Mouse (Mus musculus) T-cell, adult 2 months (primary cell): ENCODE data around the gene F3.

Experiments
- DNase-seq: peaks from one replicate; pipeline ENCODE4 v3.0.0; 2022; ENCODE audit warnings: low spot score

The F3 gene

DNA sequence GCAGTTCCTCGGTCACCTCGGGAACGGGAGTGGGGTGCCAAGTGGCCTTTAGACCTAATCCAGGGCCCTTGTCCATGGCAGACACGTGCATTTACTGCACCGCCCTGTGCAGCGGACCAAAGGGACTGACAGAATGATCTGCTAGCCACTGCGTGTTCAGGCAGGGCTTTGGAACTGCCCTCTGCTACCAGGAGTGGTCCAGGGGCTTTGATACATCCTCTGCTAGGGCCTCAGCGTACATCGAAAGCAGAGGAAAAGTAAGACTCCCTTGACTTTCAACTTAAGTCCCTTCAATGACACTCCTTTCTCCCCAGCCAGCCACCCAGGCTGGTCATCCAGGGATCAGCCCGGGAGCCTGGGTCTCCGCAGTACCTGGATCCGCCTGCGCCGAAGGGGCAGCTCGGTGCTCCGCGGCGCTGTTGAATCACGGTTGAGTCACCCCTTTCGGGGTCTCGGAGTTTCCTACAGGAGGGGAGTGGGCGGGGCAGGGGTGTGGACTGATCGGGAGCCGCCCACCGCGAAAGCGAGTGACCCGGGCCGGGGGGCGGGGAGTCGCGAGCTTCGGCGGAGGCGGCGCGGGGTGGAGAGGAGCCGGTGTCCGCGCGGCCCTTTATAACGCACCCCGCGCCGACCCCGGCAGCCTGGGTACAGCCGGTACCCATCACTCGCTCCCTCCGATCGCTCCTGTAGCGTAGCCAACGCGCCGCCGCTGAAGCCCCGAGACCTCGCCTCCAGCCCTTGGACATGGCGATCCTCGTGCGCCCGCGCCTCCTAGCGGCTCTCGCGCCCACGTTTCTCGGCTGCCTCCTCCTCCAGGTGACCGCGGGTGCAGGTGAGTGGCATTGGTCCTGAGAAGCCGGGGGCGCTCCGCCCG lies at the start of gene F3:
Gene F3 (plus strand): TSS at position 567 of the 874 bp plus-strand sequence.
- DNase-seq, result peak; percentile 23

DNA sequence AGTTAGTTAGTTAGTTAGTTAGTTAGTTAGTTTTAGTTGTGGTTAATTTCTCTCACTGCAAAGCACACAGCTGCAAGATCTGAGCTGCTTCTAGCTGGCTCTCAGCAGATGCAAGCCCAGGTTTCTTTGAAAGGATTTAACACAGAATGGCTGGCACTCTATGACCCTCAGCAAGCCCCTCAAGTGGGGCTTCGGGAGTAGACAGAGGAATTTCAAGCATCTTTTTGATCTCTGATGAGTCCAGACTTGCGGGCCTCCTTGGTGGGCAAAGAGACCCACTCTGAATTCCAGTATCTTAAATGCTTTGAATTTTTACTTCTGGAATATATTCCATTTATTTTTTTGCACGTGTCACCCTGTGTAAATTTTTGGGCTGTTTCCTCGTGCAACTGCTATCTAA lies 44.4 kb upstream of the F3 start:
- DNase-seq, result no peak

DNA sequence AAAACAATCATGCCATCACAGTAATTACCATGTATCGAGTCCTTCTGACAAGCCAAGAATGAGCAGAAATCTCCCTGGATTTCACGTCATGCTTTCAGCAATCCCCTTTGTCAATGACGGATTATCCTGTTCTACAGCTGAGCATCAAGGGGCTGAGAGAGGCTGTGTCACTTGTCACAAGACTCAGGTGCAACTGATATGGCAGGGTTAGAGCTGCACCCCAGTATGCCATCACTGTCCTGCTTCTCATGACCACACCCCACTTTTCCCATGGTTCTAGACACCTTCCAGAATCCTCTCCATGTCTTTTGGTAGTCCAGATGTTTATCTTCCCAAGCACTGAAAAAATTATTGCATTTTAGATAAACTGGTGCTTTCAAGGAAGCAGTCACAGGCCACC lies 43.9 kb upstream of the F3 start:
- DNase-seq, result no peak

DNA sequence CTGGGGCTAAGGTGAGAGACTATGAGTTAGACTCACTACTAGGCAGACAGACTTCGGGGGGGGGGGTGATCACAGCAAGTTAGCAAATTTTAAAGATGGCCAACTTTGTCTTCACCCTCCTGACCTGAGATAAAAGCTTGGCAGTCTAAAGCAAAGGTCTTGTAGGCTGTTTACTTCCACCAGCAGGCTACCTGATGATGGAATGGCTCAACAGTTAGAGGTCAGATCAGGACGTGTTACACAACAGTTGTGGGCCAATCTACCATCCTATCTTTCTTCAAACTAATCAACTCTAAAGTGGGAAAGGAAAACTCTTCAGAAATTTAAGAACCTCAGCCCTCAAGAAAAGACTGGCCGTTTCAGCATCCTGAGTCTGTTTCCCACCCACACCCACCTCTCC lies 43.1 kb upstream of the F3 start:
- no peak for DNase-seq

DNA sequence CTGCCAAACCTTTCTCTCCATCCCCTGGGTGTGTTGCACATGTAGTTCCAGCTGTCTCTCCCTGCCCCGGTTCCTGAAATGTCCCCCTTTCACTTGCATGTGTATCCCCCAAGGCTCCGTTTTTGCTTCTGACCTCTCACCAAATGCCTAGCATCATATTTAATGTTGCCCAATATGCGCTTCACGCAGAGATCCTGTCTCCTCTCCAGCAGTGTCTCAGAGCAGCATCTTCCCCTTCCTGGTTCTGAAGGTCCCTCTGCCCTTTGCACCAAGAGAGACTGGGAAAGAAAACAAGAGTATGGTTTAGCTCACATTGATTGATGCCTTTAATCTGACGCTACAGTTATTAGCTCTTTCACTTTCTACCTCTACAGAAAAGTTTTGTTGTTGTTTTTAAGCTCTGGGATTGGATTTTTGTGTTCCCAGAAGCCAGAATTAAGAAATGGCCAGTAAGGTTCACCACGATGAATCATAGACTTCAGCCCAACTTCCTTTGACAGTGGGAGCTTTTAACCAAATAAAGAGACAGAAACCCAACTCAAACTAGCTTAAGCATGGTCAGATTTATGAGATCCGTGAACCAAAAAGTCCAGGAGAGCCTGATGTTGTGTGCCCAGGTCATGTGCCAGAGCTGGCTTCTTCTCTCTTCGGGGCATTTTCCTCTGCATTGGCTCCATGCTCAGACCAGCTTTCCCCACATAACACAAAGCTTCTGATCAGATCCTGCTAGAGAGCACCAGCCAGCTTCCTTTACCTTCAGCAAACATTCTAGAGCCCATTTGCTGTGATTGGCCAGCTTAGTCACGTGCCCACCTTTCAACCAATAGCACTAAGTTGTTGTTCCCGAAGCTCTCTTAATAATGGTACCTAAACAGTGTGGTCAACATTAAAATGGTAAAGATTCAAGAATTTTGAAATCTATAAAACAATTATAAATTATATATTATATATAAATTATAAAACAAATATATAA lies 40.6 kb upstream of the F3 start:
- DNase-seq, result no peak

DNA sequence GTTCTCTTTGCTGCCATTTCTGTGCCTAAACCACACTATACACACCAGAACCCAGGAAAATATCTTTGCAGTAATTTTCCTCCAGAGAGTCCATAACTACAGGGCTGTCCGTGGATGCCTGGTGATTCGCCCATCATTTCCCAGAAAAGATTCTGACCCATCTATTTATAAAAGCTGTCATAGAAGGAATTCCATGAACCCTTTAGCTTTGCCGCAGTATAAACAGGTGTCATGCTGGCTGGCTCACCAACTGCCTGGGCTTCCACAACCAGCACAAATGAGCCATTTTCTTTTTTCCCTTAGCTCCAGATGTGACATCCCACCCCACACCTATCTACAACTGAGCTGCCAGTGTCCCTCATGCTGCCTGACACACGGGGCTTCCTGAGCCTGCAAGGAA lies 38.8 kb upstream of the F3 start:
- no peak for DNase-seq

DNA sequence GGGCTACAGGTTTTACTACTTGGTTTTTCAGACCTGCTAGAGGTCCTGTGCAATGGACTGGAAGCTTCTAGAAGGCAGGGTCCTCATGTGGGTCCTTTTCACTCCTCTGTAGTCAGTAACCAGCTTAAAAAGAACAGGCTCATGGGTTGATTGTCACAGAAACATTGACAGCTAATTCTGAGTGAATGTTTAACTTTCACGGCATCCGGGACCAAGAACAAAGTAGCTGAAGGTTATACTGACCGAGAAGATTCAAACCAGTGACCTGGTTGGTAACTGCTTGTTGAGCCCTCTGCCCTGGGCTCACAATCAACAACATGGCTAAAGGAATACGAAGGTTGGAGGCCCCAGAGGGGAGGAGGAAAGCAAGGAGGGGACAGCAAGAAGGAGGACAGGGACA lies 38.4 kb upstream of the F3 start:
- DNase-seq, result no peak

DNA sequence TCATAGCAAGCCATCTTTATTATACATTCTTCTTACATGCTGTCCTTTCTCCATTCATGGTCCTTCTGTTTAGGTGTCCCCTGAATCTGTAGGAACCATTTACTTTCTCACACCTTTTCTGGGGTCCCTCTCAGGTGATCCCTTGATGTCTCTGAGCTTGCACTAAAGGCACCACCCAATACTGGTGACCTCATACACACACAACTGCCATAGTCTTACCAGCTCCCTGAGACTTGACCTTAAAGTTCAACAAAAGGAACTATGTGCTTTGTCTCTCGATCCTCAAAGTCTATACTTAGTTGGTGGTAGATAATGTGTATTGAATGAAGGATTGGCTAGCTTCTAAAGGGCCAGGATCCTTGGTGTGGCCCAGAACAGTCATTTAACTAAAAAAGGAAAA lies 37.4 kb upstream of the F3 start:
- DNase-seq, result no peak

DNA sequence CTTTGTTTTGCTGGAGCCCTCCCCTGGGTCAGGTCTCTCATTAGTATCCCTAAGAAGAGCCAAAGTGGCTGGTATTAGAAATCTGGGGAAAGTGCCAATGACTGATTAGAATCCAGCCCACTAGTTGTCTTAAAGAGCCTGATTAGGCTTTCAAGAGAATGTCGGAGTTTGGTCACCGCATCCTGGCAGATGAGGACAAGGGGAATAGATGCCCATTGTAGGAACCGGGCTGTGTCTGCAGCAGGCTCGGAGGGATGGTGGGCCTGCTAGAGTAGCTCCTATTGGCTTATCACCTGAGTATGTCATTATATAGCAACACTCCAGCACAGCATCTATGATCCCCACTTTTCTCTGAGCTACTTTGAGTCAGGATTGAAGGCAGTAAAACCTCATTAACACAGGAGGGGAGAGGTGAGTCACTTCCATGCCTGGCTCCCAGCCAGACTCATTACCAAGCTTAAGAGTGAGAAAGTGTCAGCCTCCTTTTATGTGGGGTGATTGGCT lies 36.9 kb upstream of the F3 start:
- no peak for DNase-seq

DNA sequence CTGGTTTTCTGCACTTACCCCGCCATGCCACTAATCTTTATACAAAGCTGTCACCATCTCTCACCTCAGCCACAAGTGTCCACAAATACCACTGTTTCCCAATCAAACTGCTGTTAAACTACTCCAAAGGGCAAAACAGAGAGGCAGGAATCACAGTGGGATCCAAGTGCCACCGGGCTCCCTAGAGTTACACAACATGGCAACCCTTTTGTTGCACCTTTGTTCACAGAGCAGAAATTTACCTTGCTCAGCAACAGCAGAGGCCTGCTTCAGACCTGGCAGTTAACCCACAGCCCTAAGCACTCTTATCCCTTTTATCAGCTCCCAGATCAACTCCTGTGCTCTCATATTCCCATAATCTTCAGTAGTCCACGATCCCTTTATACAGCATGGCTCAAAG lies 35.6 kb upstream of the F3 start:
- DNase-seq, result no peak

DNA sequence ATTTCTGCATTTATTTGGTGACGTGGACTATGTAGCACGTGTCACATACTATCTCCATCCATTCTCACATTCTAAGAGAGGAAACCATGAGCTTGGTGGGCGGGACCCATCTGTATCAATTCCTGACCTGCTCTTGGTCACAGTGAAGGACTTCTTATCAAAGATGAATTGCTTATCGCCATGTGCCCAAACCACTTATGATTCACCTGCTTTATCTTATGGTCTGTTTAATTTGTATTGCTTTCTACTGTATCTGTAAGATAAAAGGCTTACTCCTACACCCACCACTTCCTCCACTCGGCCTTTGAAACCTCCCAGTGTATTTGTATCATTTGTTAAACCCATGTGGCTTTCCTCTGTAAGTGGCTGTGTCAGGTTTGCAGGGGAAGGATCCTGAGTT lies 34.3 kb upstream of the F3 start:
- DNase-seq, result peak; percentile 12

DNA sequence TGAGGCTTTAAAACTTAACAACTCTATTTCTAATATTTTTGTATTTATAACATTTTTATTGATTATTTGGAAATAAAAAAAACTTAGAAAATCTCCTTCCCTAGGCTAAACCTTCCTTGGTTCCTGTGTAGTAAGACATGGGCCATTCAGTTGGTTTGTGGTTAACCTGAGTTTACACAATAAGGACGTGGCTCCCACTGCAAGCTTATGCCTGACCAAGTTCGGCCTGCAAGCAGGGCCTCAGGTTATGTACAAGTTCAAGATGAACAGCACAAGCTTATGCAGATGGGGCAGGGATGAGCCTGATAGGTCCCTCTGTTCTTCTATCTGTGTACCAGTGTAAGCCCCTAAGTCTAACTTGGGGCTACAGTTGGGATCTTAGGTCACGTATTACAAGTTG lies 33.6 kb upstream of the F3 start:
- DNase-seq, result no peak

DNA sequence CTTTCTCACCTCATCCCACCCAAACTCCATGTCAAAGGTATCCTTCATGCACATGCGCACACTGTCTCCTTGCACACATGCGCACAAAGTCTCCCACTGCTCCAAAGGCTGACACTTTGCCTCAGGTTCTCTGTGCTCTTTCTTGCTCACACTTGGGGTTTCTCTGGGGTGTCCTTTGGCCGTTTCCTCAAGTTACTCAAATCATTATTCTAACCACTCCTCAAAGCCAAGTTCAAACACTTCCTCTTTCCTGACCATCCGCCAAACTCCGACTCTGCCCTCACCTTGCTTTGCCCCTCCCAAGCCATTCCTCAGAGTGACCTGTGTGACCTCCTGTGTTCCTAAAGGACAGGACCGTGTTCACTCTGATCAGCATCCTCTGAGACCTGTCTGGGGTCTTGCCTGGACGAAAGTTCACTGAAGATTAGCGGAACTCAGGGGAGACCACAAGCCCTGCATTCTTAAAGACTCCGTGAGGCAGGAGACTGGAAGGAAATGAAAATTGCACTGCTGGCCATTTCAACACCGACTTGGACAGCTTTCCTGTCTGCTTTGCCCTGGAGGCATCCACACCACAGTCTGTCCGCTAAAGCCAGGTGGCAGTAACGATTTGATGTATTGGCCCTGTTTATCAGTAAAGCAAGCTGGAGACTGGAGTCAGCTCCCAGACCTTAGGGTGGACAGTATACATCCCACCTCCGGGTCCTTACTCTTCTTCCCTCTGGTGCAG lies 30.2 kb upstream of the F3 start:
- no peak for DNase-seq

DNA sequence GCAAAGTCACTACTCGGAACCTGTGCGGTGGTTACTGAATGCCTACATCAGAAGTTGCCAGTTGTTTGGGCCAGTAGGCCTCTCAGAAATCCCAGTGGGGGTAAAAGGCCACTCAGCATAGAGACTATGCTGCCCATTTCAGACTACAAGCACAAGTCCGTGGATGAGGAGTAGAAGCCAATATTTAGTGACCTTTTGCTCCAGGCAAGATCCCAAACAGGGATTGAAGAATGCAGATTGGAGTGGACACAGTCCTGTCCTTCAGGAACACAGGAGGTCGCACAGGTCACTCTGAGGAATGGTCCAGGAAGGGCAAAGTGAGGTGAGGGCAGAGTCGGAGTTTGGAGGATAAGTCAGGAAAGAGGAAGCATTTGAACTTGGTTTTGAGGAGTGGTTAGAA lies 29.6 kb upstream of the F3 start:
- no peak for DNase-seq

DNA sequence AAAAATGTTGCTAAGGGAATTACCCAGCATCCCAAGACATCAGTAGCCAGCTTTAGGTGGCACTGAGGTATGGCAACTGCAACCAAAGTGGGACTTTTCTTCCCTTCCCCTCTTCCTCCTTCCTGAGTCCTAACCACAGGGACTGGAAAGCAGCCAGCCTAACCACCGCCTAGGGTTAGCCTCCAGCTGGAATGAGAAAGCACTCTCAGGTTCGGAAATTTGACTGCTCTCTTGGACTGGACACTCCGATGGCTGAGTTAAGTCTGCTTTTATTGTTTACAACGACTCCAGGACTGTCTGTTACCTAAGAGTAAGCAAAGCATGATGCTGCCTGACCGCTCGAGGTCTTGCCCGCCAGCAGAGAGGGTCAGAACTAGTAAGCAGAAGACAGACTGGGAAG lies 26.2 kb upstream of the F3 start:
- no peak for DNase-seq

DNA sequence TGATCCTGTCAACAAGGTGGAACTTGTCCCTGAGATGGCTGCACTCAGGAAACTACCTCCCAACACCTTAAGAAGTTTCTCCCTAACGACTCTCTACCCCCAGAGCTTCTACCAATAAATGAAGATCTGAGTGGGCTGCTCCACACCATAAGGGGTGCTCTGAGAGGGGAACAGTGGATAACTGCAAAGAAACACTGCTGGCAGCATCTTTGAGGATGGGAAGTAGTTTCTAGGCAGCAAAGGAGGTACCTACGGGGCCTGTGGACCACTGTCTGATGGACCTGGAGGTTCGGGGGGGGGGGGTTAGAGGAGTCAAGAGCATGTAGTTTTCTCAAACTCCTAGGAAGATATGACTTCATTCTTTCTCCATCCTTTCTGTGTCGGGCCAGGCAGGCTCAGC lies 23.9 kb upstream of the F3 start:
- no peak for DNase-seq

DNA sequence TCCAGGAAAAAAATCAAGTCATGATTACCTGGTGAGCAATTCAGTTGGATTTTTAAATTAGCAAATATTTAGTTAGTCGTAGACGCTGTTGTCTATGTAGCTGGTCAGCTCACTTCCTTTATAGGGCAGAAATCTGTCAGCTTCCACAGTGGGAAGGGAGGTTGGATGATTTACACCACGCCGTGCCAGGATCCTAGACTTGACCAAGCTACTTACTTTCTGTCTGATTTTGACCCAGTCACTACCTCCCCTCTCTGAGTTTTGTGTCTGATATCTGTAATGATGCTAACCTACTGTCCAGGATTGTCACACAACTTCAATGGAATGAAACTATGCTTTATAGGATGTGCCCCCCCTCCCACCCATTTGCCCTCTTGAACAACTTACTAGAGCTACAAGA lies 23.5 kb upstream of the F3 start:
- DNase-seq, result no peak

DNA sequence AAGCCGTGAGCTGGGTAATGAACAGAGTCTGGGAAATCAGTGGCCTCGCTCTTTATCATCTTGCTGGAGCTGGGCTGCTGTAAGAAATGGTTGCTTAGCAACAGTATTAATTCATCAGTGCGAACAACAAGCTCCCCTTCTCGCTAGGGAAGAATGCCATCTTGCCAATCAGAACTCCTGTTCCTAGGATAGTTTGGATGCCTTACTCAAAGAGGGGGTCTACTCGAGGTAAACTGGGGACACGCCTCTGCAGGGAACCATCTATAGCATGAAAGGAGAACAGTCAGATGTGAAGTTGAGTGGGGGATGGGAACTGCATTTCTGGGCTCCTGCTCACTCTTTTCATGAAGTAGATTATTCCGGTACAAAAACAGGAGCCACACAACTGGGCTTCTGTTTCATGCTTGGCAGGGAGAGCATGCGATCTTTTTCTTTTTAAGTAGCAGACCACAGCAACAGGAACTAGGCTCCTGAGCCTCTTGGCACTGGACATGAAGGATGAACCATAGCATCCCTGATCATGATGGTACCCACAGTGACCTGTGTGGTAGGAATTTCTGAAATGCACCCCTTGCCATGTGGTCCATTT lies 22.9 kb upstream of the F3 start:
- no peak for DNase-seq

DNA sequence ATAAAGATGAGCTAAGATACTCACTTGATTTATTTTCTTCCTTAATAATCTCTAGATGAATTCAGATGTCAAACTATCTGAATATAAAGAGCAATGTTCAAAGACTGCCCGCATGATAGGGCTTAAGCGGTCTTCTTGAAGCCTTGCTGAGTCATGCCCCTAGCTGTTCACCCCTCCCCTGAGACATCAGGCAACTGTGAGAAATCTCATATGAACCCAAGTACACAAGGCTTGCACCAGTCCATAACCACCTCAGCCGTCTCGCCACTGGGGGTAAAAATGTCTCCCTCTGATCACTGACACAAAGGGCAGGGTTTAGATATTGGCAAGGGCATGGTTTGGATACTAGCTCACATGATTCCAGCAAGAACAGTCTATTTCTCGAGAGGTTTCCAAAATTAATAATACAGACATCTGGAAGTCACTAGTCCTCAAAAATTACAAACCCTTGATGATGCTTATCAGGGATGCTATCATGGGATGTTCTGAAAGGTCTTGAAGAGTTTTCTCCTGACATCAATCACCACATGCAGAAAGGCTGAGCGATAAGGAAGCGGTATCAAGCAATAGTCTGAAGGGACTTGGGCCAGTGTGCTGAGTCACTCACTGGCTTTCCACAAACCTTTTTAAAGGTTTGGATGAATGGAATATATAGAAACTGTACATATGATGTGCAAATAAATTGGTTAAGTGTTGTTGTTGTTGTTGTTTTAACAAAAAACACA lies 20.0 kb upstream of the F3 start:
- DNase-seq, result no peak

DNA sequence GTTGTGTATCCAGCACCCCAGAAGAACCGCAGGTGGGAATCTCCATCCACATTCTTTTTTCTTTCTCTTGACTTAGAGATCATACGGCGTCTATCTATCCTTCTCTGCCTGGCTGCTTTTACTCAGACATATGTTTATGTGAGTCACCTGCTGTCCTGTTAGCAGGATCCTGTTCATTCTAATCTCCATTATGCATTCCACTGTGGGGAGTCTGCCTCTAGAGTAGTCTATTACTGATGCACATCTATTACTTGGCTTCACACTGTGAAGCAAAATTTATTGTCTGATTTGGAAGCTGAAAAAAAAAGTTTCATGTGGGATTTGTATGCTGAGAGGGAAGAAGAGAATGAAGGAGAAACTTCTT lies 19.5 kb upstream of the F3 start:
- DNase-seq, result no peak

DNA sequence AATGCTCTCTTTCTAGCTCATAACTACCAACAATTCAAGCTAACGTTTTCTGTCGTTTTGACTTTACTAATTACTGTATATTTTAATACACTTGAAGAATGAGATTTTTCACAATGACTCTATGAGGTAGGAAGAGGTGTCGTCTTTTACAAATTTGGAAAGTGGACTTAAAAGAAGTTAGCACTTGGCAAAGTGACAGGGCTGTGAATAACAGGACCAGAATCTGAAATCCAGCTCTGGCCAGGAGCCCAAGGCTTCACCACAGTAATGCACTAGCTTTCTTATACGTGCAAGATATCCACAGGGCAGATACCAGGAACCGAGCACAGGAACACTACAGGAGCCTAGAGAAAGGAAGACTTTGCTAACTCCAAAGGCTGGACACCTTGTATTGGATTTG lies 17.2 kb upstream of the F3 start:
- DNase-seq, result no peak
